Mouse (Mus musculus) embryo, embryonic 11.5 days (tissue): Measurements from ENCODE around the gene Odf3l1.

Experiments used
- DNase-seq: peaks from one replicate; pipeline ENCODE4 v3.0.0-alpha.2; 2012; ENCODE audit warnings: low read depth, low spot score

Gene Odf3l1

GRCm38 (mm10) chr9:56881539-56882082, 17.1 kb upstream of the Odf3l1 start:
- no peak for DNase-seq

GRCm38 (mm10) chr9:56880790-56881189, 16.3 kb upstream of the Odf3l1 start:
- DNase-seq: no peak

GRCm38 (mm10) chr9:56877284-56877683, 12.8 kb upstream of the Odf3l1 start:
- no peak for DNase-seq

- no peak for DNase-seq
Measured at GRCm38 (mm10) chr9:56876784-56877183, 12.3 kb upstream of the Odf3l1 start.

- no peak for DNase-seq
Measured at GRCm38 (mm10) chr9:56873097-56873496, 8.6 kb upstream of the Odf3l1 start.

GRCm38 (mm10) chr9:56872105-56872903, 7.8 kb upstream of the Odf3l1 start:
- no peak for DNase-seq

- no peak for DNase-seq
Measured at GRCm38 (mm10) chr9:56871191-56871590, 6.7 kb upstream of the Odf3l1 start.

GRCm38 (mm10) chr9:56870778-56871177, 6.3 kb upstream of the Odf3l1 start:
- no peak for DNase-seq

GRCm38 (mm10) chr9:56869552-56869951, 5.1 kb upstream of the Odf3l1 start:
- DNase-seq: no peak

GRCm38 (mm10) chr9:56868292-56868691, 3.8 kb upstream of the Odf3l1 start:
- no peak for DNase-seq

GRCm38 (mm10) chr9:56866430-56866829, 2.0 kb upstream of the Odf3l1 start:
- DNase-seq: no peak

- no peak for DNase-seq
Measured at GRCm38 (mm10) chr9:56865673-56866400, 1.4 kb upstream of the Odf3l1 start.

- DNase-seq: no peak
Measured at GRCm38 (mm10) chr9:56864832-56865231, 353 bp upstream of the Odf3l1 start, which contains the start of gene Cspg4. Gene Cspg4, plus strand, starts transcription at chr9:56865033.

GRCm38 (mm10) chr9:56862863-56863262, 1.6 kb downstream of the Odf3l1 start:
- DNase-seq: no peak

GRCm38 (mm10) chr9:56860486-56861269, 3.8 kb downstream of the Odf3l1 start:
- no peak for DNase-seq

- no peak for DNase-seq
Measured at GRCm38 (mm10) chr9:56860035-56860434, 4.4 kb downstream of the Odf3l1 start.

GRCm38 (mm10) chr9:56857463-56857862, 7.0 kb downstream of the Odf3l1 start:
- DNase-seq: no peak

GRCm38 (mm10) chr9:56851778-56852177, 12.7 kb downstream of the Odf3l1 start:
- no peak for DNase-seq

GRCm38 (mm10) chr9:56850905-56851252, 13.6 kb downstream of the Odf3l1 start:
- DNase-seq: no peak

- no peak for DNase-seq
Measured at GRCm38 (mm10) chr9:56850128-56850904, 14.2 kb downstream of the Odf3l1 start.

GRCm38 (mm10) chr9:56847523-56847922, 17.0 kb downstream of the Odf3l1 start:
- peak; percentile 54 for DNase-seq
